Mouse (Mus musculus): Measurements from ENCODE around the gene Hmgcs1.

DNA sequence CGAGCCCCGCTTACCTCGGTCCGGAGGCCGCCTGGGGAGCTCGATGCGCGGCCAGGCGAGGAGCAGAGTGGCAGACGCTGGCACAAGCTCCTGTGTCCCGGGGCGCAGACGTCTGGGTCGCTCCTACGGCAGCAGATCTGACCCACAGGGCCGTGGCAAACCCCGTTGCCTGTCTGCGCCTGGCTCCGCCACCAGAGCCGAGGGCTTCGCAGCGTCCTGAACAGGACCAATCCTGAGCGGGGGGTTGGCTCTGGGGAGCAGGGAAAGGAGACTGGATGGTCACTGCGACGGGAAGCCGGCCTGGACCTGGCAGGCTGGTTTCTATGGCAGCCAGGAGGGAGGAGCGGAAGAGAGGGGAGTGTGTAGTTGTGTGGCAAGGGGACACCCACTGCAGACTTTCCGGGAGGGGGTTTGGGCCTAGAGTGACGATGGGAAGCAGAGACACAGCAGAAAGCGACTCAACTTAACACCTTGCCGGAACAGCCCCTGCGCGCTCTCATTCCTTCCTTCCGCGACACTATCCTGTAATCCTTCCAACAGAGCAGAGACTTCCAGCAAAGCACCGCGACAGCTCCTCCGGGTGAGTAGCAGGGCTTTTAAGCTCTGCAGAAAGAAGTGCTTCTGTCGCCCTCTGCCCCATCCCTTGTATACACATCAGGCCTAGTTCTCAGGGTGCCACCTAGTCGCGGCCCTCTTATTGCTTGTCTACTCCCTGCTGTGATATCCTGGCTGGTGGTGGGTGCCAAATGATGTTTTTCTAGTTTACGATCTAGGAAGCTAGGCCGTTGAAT lies 65.7 kb downstream of the Hmgcs1 start, which contains the start of gene Nim1k:
- TF ChIP-seq MAFK (IDR thresholded peaks at IDR 0.05; ENCODE audit: insufficient read depth, low read depth, low read length): no peak
- no peak for TF ChIP-seq ZNF384 (IDR thresholded peaks at IDR 0.05; ENCODE audit: low read depth, low read length)
- no peak for TF ChIP-seq ZC3H11A (IDR thresholded peaks at IDR 0.05; ENCODE audit: borderline replicate concordance, low read depth, low read length)
- no peak for TF ChIP-seq CHD2 (IDR thresholded peaks at IDR 0.05; ENCODE audit: low read depth, low read length)
- TF ChIP-seq HCFC1 (IDR thresholded peaks at IDR 0.05; ENCODE audit: borderline replicate concordance, insufficient read depth, low read length): no peak

Measured in ES-E14 (cell line).